Mouse (Mus musculus) thymus, adult 2 months (tissue): Measurements from ENCODE around the gene Cnot1.

Source experiments
- CTCF ChIP-seq: fragments of 200-500 bp; IDR thresholded peaks from 2 replicates; pipeline ENCODE4 v1.5.1; 2012; ENCODE audit warnings: mild to moderate bottlenecking, control low read depth, low read length, moderate library complexity, borderline replicate concordance; ENCODE audit not compliant: control insufficient read depth, poor library complexity, insufficient read depth; ENCODE audit errors: extremely low read depth
- POLR2A ChIP-seq: fragments of 200-500 bp; IDR thresholded peaks from 2 replicates; pipeline ENCODE4 v1.6.1; 2012; ENCODE audit warnings: mild to moderate bottlenecking, low read length, control low read depth, moderate library complexity; ENCODE audit not compliant: control insufficient read depth, poor library complexity, insufficient read depth; ENCODE audit errors: extremely low read depth

DNA sequence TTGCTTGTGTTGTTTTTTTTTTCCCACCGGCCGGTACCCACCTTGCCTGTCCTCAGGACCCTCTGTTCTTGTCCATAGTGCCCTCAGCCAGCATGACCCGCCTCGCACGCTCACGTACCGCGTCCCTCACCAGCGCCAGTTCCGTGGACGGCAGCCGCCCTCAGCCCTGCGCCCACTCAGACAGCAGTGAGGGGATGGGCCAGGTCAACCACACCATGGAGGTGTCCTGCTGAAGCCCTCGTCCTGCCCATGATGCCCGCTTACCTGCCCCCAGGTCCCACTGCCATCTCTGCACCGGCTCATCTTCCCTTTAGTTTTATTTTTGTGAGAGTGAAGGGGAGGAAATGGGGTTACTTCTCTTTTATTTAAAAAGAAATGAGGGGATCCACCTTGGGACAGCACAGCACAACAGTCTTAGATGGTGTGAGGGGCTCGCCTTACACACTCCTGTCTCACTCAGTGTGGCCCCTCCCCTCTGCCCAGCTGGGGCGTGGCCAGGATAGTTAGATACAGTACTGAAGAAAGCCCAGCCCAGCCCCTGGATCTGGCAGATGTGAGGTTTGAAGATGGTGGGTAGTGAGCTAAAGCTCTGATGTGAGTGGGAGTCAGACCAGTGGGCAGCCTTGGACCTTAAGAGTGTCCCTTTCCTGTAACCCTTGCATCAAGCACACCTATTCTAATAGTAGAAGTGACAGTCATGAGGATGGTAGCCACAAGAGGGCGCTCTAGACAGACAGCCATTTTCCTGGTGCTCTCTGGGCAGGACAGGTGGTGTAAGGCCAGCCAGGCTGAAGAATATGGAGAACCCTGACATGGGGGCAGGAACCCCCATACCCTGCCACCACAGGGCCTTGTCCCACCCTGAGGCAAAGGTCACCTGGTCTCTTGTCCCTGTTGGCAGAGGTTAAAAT is 93.9 kb downstream of the Cnot1 start:
- no peak for TF ChIP-seq POLR2A
- peak; percentile 76; the same call in 1 of the 2 replicates for TF ChIP-seq CTCF
